Mouse (Mus musculus) erythroblast, embryonic 14.5 days (primary cell): ENCODE data around the gene Tmem109.

ENCODE experiments used
- GATA1 ChIP-seq: IDR thresholded peaks from 2 replicates; pipeline ENCODE4 v1.6.1; 2012; ENCODE audit warnings: low read length, inconsistent platforms, mixed read lengths
- TAL1 ChIP-seq: IDR thresholded peaks from 3 replicates; pipeline ENCODE4 v1.6.1; 2012; ENCODE audit warnings: low read length, inconsistent platforms, mixed read lengths

- no peak for TF ChIP-seq GATA1
- TF ChIP-seq TAL1: no peak
Observed at GRCm38 (mm10) chr19:10869241-10869885, 12.4 kb downstream of the Tmem109 start.
